Mouse (Mus musculus): ENCODE measurements around the gene Gm49394. TPM values are rescaled to one million over a fixed set of nuclear protein-coding genes. Genes with fewer than 3 reads are reported as not detected.

The Gm49394 gene
- total and polyA plus RNA-seq, 3 experiments, result not detected

DNA sequence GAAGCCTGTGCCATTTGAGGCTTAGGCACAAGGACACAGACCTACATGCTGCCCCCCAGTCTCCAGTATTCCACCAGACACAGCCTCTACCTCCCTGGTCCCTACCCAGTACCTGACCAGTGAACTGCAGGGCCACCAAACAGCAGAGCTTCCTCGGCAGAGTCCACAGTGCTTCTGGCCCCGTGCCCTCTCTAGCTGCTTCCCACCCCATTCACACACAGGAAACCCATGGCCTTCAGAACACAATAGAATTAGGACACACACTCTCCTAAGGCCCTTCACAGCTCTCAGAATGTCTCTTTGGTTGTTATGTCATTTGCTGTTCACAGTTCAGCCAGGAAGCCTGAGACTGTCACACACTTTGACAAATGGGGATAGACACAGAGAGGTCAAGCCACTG is 3.1 kb downstream of the Gm49394 start, which contains the start of gene Igf2:
Gene Igf2 (minus strand): TSS at position 158 of the 400 bp plus-strand sequence.
- peaks cover 48% of the 10 kb centered on the region for H3K27me3 ChIP-seq (replicated peaks)
- H3K4me1 ChIP-seq (ENCODE audit: control insufficient read depth in 1 of 2, insufficient read depth in 2 of 2), result no peaks in the 10 kb centered on the region
- no peak within 1 kb of the TSS for H3K27ac ChIP-seq (ENCODE audit: insufficient read depth, low read depth)
- peaks cover 20% of the 10 kb centered on the region for H3K9me3 ChIP-seq (replicated peaks; ENCODE audit: low read length)
- DNase-seq (ENCODE audit: extremely low read depth), result no peak
- no peak for TF ChIP-seq TBP (conservative IDR thresholded peaks at IDR 0.05; ENCODE audit: low read depth, low read length)
- no peak for TF ChIP-seq ZC3H11A (IDR thresholded peaks at IDR 0.05; ENCODE audit: low read depth, low read length)
- no peak for TF ChIP-seq CTCF (conservative IDR thresholded peaks at IDR 0.05 in 1 of 2, IDR thresholded peaks at IDR 0.05 in 1 of 2; ENCODE audit: low read depth in 2 of 2, low read length in 2 of 2)
- TF ChIP-seq IRF4 (IDR thresholded peaks at IDR 0.05; ENCODE audit: low read depth, low read length), result no peak
- no peak for TF ChIP-seq POLR2AphosphoS2 (IDR thresholded peaks at IDR 0.05; ENCODE audit: low read depth, low read length)
- no peak for TF ChIP-seq ZNF384 (IDR thresholded peaks at IDR 0.05; ENCODE audit: low read depth, low read length)
- no peak within 1 kb of the TSS for H3K4me3 ChIP-seq (replicated peaks in 1 of 3; ENCODE audit: low read depth in 2 of 3, low read length in 2 of 3, poor library complexity in 1 of 3)
- no peak within 1 kb of the TSS for H3K9ac ChIP-seq (ENCODE audit: insufficient read depth, low read depth)
- H3K36me3 ChIP-seq (replicated peaks in 1 of 2; ENCODE audit: control insufficient read depth in 1 of 2, insufficient read depth in 1 of 2, low read length in 1 of 2), result no peaks in the 10 kb centered on the region
- no peaks in the 10 kb centered on the region for H3K79me2 ChIP-seq (replicated peaks; ENCODE audit: control insufficient read depth, extremely low read depth, insufficient read depth, poor library complexity, severe bottlenecking)
- in situ Hi-C loops (cut with MboI; ENCODE audit: low pct_ligation_motif_present, low pct_unique_long_range_greater_than_20kb, low sequenced_read_pairs) (no loop called here), dilution Hi-C loops (cut with MboI; ENCODE audit: extremely low pct_ligation_motif_present, extremely low pct_unique_long_range_greater_than_20kb, low sequenced_read_pairs) (no loop called here)
- no peak within 1 kb of the TSS for H3K4me2 ChIP-seq (ENCODE audit: insufficient read depth, low read depth, poor library complexity, severe bottlenecking)

DNA sequence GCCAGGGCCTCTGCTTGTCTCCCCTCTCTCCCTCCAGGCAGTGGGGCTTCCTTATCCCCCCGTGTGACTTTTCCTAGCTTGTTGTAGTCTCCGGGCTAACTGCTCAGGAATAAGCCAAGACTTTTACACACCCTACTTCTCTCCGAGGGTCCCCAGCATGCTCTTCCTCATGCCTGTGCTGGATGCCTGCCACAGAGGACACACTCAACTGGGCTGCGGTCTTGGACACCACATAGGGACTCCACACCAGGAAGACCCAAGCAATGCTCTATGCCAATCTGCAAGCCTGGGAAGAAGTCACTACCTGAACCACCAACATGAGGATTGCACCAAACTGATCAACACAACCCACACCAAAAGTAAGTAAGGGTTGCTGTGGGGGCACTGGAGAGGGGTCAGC is 3.6 kb downstream of the Gm49394 start:
- Histone ChIP-seq H3K9ac (ENCODE audit: insufficient read depth, low read depth) (no peak overlapping the region), H3K4me1 (ENCODE audit: control insufficient read depth in 1 of 2, insufficient read depth in 2 of 2) (no peaks in the 10 kb centered on the region), H3K4me2 (ENCODE audit: insufficient read depth, low read depth, poor library complexity, severe bottlenecking) (no peak overlapping the region), H3K9me3 (replicated peaks; ENCODE audit: low read length) (peaks cover 20% of the 10 kb centered on the region), H3K27me3 (replicated peaks) (peaks cover 54% of the 10 kb centered on the region), H3K4me3 (replicated peaks in 1 of 3; ENCODE audit: low read depth in 2 of 3, low read length in 2 of 3, poor library complexity in 1 of 3) (no peak overlapping the region), H3K27ac (ENCODE audit: insufficient read depth, low read depth) (no peak overlapping the region), H3K36me3 (replicated peaks in 1 of 2; ENCODE audit: control insufficient read depth in 1 of 2, insufficient read depth in 1 of 2, low read length in 1 of 2) (no peaks in the 10 kb centered on the region), H3K79me2 (replicated peaks; ENCODE audit: control insufficient read depth, extremely low read depth, insufficient read depth, poor library complexity, severe bottlenecking) (no peaks in the 10 kb centered on the region)
- TF ChIP-seq POLR2AphosphoS2 (IDR thresholded peaks at IDR 0.05; ENCODE audit: low read depth, low read length) (no peak), NELFE (IDR thresholded peaks at IDR 0.05; ENCODE audit: low read depth, low read length) (no peak), MXI1 (IDR thresholded peaks at IDR 0.05; ENCODE audit: low read depth, low read length) (no peak), ZC3H11A (IDR thresholded peaks at IDR 0.05; ENCODE audit: low read depth, low read length) (no peak), USF2 (conservative IDR thresholded peaks at IDR 0.05; ENCODE audit: low read depth, low read length) (no peak), MEF2A (IDR thresholded peaks at IDR 0.05; ENCODE audit: borderline replicate concordance, low read depth, low read length) (no peak), RCOR1 (conservative IDR thresholded peaks at IDR 0.05; ENCODE audit: low read depth, low read length) (no peak), SIN3A (IDR thresholded peaks at IDR 0.05; ENCODE audit: low read length) (no peak), JUN (IDR thresholded peaks at IDR 0.05; ENCODE audit: insufficient read depth, low read depth, low read length) (no peak), KAT2A (IDR thresholded peaks at IDR 0.05; ENCODE audit: insufficient replicate concordance, low read length) (no peak), MAX (IDR thresholded peaks at IDR 0.05; ENCODE audit: low read length) (no peak)
- DNase-seq (ENCODE audit: extremely low read depth), result no peak
- dilution Hi-C loops (cut with MboI; ENCODE audit: extremely low pct_ligation_motif_present, extremely low pct_unique_long_range_greater_than_20kb, low sequenced_read_pairs) (no loop called here), in situ Hi-C loops (cut with MboI; ENCODE audit: low pct_ligation_motif_present, low pct_unique_long_range_greater_than_20kb, low sequenced_read_pairs) (no loop called here)

Data from CH12.LX (cell line).